Mouse (Mus musculus) brown adipose tissue, adult 24 weeks (tissue): ENCODE data around the gene Gimap8. TPM values are rescaled to one million over a fixed set of nuclear protein-coding genes. Genes with fewer than 3 reads are reported as not detected.
A peak's percentile ranks its signal among the peaks of the same experiment; 100 is the strongest.
"Not testable (repeated sequence)": the region's sequence is repeated elsewhere in the genome, so short reads cannot be mapped to it uniquely, and the experiment has no call there.

Source experiments
- H3K27ac ChIP-seq: fragments of 200-500 bp; replicated peaks from 2 replicates; pipeline ENCODE4 v1.5.1; 2012; ENCODE audit warnings: low read depth, mild to moderate bottlenecking, low read length
- H3K4me1 ChIP-seq: fragments of 200-500 bp; 2 replicates; pipeline ENCODE4 v1.6.1; 2012; ENCODE audit warnings: low read length, mixed read lengths; ENCODE audit not compliant: control insufficient read depth, insufficient read depth, insufficient read length
- H3K4me3 ChIP-seq: fragments of 200-500 bp; 2 replicates; pipeline ENCODE4 v1.5.1; 2012; ENCODE audit warnings: low read depth, mild to moderate bottlenecking, low read length, moderate library complexity; ENCODE audit not compliant: insufficient read depth
- polyA plus RNA-seq: library from polyadenylated mRNA; stranded (reverse); fragments of >200 nt; gene quantifications from 2 replicates; pipeline ENCODE4 v1.2.4, GENCODE M21; 2012; ENCODE audit not compliant: missing spikeins, insufficient read depth, insufficient read length

Gimap8 gene
- 3.4 and 5.1 TPM in 2 replicates for polyA plus RNA-seq

DNA sequence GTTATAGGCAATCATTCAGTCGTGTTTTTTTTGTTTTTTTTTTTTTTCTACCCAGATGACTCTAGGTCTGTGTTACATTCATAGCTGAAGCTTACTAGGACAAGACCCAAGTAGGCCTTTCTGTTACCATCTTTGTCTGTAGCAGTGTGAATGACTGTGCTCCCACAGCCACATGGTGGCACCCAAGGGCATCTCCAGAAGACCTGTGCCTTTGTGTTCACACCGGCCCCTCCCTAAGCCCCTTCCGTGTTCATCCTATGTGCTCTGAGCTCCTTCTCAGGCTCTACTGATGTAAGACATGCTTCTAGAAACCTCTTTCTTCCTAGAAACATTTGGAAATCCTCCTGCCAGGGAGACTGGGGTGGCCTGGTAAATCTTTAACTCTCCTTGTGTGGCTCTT is at the start of gene Gimap8:
Gimap8 (plus strand) TSS at position 240 of the 400 bp plus-strand sequence.
- H3K27ac ChIP-seq, result peak within 1 kb of the TSS; percentile 97
- peak within 1 kb of the TSS; percentile 75 for H3K4me3 ChIP-seq
- peaks cover 5% of the 10 kb centered on the region; the same call in 1 of the 2 replicates for H3K4me1 ChIP-seq

DNA sequence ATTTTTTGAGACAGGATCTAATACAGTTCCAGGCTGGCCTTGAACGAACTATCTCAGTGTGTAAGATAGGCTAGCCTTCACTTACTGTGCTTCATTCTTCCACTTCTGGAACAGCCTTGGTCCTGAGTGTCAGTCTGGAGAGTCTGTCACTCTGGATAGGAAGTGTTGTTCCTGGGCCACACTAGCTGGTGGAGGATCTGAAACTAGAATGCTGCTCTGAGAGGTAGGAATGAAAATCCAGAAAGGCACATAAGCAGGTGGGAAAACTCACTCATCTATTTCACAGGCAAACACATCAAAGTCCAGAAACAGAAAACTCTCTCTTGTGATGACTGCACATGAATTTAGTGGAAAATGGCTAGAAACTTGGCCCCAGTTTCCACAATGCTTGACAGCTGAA is 46.4 kb upstream of the Gimap8 start:
- Histone ChIP-seq H3K4me3 (no peak overlapping the region), H3K27ac (no peak overlapping the region), H3K4me1 (0 out of 2 replicates have a peak, but pooled peaks cover 3% of the 10 kb centered on the region)

DNA sequence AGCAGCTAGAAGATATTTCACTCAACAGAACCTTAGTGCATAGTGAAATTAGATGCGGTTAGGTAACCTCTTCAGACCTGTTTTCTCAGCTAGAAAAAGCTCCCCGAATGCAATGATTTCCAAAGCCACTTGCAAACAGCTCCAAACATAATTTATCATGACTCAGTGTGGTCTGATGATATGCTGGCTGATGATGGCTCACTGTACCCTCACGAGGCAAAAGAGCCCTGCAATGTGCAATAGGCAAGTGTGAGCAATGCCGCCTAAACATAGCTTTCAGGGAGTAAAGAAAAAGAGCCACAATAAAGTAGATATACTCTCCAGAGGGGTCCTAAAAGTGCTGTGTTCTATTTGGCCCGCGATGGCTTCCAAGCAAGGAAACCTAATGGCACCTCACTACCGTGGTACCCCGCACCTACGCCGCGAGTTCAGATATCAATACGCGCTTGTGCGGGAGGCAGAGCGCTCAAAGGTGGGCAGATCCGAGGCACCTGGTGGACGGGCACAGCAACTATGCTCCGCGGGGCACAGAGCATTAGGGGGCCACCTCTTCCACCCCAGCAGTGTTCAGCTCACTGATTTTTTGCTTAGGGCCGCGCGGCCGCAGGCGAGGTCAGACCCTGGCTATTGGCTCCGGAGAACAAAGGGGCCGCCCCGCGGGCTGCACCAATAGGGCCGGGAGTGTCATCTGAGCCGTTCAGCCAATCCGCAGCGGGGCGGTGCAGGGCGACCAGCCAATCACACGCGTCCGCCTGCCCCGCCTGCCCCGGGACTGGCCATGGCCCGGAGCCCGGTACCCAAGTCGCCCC is 45.6 kb upstream of the Gimap8 start, which contains the start of gene Zfp775:
Zfp775 (plus strand) TSS at position 793 of the 809 bp plus-strand sequence.
- H3K4me3 ChIP-seq, result peak within 1 kb of the TSS; percentile 90
- H3K4me1 ChIP-seq, result 0 out of 2 replicates have a peak, but pooled peaks cover 3% of the 10 kb centered on the region
- peak within 1 kb of the TSS; percentile 70 for H3K27ac ChIP-seq

DNA sequence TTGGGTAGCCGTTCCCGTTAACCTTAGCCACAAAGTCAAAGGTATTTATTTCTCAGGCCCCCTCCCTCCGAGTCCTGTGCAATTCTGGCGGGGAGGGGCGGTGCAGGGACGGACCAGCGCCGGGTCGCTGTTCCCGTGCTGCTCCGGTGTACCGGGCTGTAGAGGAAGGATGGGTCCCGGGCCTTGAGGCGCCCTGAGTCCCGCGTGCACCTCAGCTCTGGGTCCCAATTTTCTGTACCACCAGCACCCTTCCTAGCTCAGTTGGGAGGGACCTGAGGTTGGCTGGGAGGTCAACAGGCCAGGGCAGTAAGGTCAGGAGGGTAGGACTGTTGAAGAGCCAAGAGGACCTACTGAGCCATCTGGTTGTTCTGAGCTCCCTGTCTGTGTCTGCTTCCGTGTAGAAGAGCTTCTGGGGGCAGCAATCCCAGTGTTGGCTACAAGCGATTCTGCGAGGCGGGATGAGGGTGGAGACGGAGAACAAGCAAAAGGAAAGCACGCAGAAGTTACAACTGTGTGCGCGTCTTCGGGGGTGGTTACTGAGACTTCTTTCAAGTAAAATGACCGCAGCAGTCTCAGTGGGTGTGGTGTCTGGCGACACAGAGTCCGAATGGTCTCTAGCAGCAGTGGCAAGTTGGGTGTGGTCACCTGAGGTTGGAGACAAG is 44.8 kb upstream of the Gimap8 start:
- H3K27ac ChIP-seq, result peak overlapping the region; percentile 70
- peak overlapping the region; percentile 90 for H3K4me3 ChIP-seq
- H3K4me1 ChIP-seq, result 0 out of 2 replicates have a peak, but pooled peaks cover 3% of the 10 kb centered on the region

DNA sequence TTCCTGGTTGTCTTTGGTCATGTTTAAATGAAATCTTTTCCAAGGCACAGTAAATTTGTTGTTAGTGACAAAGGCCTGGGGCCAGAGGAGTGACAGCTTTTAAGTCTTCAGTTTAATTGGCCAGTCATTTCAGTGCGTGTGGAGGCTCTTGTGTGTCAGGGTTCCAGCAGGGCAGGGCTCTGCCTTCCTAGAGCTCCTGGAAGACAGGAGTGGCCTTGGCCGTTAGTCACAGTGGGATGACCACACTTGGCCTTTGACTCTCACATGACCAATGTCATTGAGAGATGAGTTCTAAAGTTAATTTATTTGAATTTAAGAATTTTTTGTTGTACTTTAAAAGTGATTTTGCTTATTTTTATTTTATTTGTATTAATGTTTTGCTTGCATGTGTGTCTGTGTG is 38.9 kb upstream of the Gimap8 start:
- no peak overlapping the region for H3K27ac ChIP-seq

DNA sequence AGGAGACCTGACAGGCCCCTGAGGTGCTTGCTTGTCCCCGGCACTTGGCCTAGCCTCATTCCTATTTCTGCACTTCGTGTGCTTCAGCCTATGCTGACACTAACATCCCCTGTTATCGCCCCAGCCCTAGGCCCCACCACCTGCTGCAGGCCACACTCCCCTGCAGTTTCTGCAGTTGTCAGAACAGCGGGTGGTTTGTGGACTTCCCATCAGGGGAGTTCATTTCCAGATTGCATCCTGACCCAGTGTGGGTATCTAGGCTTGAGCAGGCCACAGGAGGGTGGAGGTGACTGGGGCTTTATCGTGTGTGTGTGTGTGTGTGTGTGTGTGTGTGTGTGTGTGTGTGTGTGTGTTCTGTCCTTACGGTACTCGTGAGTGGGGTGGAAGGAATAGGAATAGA is 37.5 kb upstream of the Gimap8 start:
- no peak overlapping the region for H3K4me3 ChIP-seq
- no peak overlapping the region for H3K27ac ChIP-seq
- no peaks in the 10 kb centered on the region for H3K4me1 ChIP-seq

More for the DNA sequence above, 38.9 kb upstream of the Gimap8 start:
- no peak overlapping the region for H3K4me3 ChIP-seq
- H3K4me1 ChIP-seq, result no peaks in the 10 kb centered on the region

DNA sequence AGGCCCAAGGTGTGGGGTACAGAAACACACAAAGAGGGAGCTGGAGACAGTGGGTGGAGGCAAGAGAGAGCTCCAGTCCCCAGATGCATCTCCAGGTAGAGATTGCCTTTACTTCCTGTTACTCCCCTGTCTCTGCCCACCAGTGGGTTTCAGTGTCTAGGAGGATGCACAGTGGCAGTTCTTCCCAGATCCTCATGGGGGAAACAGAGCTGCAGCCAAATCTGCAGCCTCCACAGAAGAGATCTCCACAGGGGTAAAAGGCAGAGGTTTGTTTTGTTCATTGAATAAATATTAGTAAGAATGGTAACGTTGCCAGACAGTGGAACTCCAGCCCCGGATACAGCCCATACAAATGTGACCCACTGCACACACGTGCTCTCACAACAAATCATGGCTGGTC is 36.4 kb upstream of the Gimap8 start:
- no peak overlapping the region for H3K4me3 ChIP-seq
- no peaks in the 10 kb centered on the region for H3K4me1 ChIP-seq
- no peak overlapping the region for H3K27ac ChIP-seq

DNA sequence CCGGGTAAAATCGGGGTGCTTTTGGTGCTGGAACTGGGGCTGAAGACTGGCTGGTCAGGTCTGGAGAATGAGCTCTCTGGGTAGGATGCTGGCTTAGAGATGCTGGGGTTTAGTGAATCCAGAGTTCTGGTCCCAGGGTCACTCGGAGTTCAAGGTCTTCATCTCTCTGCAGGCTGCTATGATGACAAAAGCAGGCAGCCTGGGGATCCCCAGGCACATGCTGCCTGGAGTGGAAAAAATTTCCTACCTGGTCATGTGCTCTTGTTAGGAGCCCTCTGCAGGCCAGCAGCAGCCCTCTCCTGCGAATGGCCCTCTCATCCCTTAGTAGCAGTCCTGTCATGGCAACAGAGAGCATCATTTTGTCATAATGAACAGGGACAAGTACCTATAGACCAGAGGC is 33.6 kb upstream of the Gimap8 start:
- H3K4me1 ChIP-seq, result no peaks in the 10 kb centered on the region
- no peak overlapping the region for H3K27ac ChIP-seq
- no peak overlapping the region for H3K4me3 ChIP-seq

DNA sequence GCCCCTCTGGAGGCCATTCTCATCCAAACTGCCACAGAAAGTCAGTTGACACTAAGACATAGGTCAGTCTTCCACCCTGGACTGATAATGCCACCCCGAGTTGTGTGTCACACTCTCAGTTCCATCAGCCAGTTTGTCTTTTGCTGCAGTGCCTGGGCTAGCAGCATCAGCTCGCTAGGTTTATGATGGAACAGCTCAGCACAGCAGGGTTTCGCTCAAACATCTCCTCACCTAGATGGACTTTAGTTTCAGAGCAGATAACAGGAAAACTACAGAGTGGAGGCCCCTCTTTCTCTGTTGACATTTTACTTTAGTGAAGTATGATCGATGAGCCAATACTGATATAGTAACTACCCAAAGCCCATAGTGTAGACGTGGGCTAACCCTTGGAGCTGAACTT is 32.3 kb upstream of the Gimap8 start:
- Histone ChIP-seq H3K4me1 (no peaks in the 10 kb centered on the region), H3K4me3 (no peak overlapping the region), H3K27ac (no peak overlapping the region)

DNA sequence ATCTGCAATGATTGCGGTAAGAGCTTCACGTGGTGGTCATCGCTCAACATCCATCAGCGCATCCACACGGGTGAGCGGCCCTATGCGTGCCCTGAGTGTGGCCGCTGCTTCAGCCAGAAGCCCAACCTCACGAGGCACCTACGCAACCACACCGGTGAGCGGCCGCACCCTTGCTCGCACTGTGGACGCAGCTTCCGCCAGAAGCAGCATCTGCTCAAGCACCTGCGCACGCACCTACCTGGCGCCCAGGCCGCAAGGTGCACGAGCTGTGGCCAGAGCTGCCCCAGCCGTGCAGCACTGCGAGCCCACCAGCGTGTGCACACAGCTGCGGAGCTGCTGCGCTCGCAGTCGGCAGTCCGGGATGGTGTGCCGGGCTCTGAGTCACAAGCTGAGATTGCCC is 27.0 kb upstream of the Gimap8 start:
- H3K4me1 ChIP-seq, result no peaks in the 10 kb centered on the region
- H3K4me3 ChIP-seq, result no peak overlapping the region
- no peak overlapping the region for H3K27ac ChIP-seq

DNA sequence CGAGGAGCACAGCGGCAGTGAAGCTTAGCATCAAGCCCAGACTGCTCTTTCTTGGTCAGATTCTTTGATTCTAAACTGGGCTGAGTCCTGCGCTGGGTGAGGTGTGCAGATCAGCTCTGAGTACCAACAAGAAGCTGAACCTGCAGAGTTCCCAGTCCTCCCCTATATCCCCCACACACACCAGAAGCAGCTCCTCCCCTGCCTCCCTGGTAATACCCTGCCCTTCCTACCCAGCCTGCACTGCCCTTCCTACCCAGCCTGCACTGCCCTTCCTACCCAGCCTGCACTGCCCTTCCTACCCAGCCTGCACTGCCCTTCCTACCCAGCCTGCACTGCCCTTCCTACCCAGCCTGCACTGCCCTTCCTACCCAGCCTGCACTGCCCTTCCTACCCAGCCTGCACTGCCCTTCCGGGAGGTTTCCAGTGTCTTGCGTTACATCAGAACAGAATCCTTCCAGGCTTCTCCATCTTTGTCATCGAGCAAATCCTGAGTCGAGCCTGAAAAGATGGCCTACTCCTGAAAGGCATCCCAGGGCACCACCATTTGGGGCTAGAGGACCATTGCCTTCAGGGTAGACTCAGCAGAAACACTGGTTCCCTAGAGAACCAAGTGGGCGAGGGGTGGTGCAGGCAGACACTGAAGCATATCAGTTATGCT is 24.7 kb upstream of the Gimap8 start:
- not testable (repeated sequence) for H3K4me1 ChIP-seq, H3K27ac ChIP-seq
- H3K4me3 ChIP-seq, result peak overlapping the region; percentile 24

DNA sequence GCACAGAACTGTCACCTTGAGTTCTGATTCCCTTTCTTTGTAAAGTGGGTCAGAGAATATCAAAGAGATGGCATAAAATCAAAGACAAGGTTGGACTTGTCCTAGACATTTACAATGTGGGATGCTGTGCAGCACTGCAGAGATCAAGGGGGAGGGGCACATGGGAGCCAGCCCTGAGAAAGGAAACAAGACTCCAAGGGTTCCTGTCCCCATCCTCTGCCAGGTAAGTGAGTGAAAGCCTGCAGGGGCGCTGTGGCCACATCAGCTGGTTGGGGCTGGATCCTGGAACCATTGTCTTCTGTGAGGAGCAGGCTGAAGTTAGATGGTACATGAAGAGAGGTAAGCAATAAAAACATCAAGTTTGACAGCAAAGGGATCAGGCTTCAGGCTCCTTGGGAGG is 23.6 kb upstream of the Gimap8 start:
- Histone ChIP-seq H3K4me3 (no peak overlapping the region), H3K4me1 (peaks cover 5% of the 10 kb centered on the region; the same call in 1 of the 2 replicates), H3K27ac (no peak overlapping the region)

DNA sequence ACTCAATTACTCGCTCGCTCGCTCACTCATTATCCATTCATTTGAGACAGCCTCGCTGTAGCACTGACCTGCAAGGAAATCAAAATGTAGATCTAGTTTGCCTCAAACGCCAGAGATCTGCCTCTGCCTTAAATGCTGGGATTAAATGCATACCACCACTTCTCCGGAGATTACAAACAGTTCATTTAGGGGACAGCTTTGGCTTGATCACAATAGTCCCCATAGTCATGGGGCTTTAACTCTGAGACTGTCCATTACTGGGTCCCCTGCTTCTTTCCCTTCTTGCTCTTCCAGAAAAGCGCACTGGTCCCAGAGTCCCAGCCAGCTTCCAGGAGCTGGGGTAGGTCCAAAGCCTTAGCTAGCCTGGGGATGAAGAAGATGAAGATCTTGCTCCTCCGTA is 20.6 kb upstream of the Gimap8 start, which contains the start of gene AI854703:
AI854703 (plus strand) TSS at position 301 of the 400 bp plus-strand sequence.
- Histone ChIP-seq H3K4me3 (peak within 1 kb of the TSS; percentile 60), H3K27ac (no peak within 1 kb of the TSS), H3K4me1 (peaks cover 5% of the 10 kb centered on the region; the same call in 1 of the 2 replicates)

DNA sequence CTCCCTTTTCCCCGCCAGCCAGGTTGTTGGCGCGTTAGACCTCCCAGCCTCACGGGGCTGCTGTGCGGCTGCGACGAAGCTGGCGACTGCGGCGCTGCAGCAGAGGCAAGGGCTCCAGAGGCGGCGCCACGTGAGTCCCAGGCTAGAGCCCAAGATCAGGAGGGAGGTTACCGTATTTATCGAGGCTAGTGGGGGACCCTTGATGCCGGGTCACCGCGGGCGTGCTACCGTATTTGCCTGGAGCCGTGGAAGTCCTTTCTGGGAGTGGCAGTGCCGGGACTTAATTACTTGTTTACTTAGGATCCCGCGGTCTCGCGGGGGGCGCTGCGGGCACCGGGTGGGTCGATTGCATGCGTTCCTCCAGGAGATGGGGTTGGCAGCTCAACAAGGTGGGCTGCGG is 20.1 kb upstream of the Gimap8 start:
- H3K4me3 ChIP-seq, result peak overlapping the region; percentile 60
- no peak overlapping the region for H3K27ac ChIP-seq
- peaks cover 5% of the 10 kb centered on the region; the same call in 1 of the 2 replicates for H3K4me1 ChIP-seq

DNA sequence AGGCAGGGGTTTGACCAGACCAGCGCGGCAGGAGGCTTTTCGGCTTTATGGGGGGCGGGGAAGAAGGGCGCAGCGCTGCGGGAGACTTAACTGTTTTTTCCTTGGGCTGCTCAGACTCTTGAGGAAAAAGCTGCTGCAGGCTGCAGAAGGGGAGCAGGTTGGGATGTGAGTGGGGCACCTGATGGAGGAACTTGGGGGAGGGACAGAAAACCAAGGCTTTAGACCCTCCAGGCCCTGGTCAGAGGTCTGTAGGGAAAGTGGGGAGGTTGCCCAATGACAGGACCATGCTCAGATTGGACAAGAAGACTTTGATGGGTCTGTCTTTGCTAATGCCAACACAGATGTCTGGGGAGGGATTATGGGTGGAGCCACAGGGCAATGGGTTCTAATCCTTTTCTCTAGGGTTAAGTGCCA is 19.5 kb upstream of the Gimap8 start:
- H3K4me3 ChIP-seq, result peak overlapping the region; percentile 60
- H3K27ac ChIP-seq, result no peak overlapping the region
- H3K4me1 ChIP-seq, result peaks cover 5% of the 10 kb centered on the region; the same call in 1 of the 2 replicates
